Mouse (Mus musculus) forebrain, embryonic 10.5 days (tissue): ENCODE results near the gene Aldh3b2. TPM values are rescaled to one million over a fixed set of nuclear protein-coding genes. Genes with fewer than 3 reads are reported as not detected.
A peak's percentile ranks its signal among the peaks of the same experiment; 100 is the strongest.

Source experiments
- DNase-seq: peaks from one replicate; pipeline ENCODE4 v3.0.0-alpha.2; 2017; ENCODE audit warnings: low spot score; ENCODE audit errors: extremely low spot score
- H3K27ac ChIP-seq: fragments of 300-500 bp; sonication (generic); 2 replicates; pipeline ENCODE4 v1.5.1; 2016; ENCODE audit warnings: mild to moderate bottlenecking
- H3K27me3 ChIP-seq: fragments of 300-500 bp; sonication (generic); 2 replicates; pipeline ENCODE4 v1.6.1; 2016; ENCODE audit warnings: mild to moderate bottlenecking; ENCODE audit not compliant: poor library complexity, severe bottlenecking
- H3K36me3 ChIP-seq: fragments of 300-500 bp; sonication (generic); replicated peaks from 2 replicates; pipeline ENCODE4 v1.6.1; 2016; ENCODE audit warnings: mild to moderate bottlenecking, moderate library complexity
- H3K4me1 ChIP-seq: fragments of 300-500 bp; sonication (generic); 2 replicates; pipeline ENCODE4 v1.6.1; 2016
- H3K4me3 ChIP-seq: fragments of 300-500 bp; sonication (generic); 2 replicates; pipeline ENCODE4 v1.5.1; 2016; ENCODE audit warnings: mild to moderate bottlenecking, moderate library complexity
- H3K9me3 ChIP-seq: fragments of 300-500 bp; sonication (generic); 2 replicates; pipeline ENCODE4 v1.6.1; 2016; ENCODE audit warnings: mild to moderate bottlenecking, moderate library complexity
- WGBS: fragments of 180-500 bp; shearing (Covaris S2); methylation state at CpG from one replicate; pipeline ENCODE4 v1.1.7; 2016; 5-methylcytosine and 5-hydroxymethylcytosine counted together
- polyA plus RNA-seq: library from polyadenylated mRNA; unstranded; fragments of >200 nt; fragmentation: Nextera tagmentation; extraction: Ambion mirVana; gene quantifications from 2 replicates; pipeline ENCODE4 v1.2.1, GENCODE M21; 2016

Gene Aldh3b2
- polyA plus RNA-seq, 1 experiment from 2014 or later = 0.37 TPM

- Histone ChIP-seq H3K4me3 (no peak overlapping the region), H3K27ac (no peak overlapping the region), H3K36me3 (no peaks in the 10 kb centered on the region), H3K27me3 (0 out of 2 replicates have a peak, but pooled peaks cover 3% of the 10 kb centered on the region), H3K4me1 (peaks cover 25% of the 10 kb centered on the region), H3K9me3 (no peaks in the 10 kb centered on the region)
- 77% methylated on average over 7 of the region's 7 CpGs for WGBS
- no peak for DNase-seq
Measured at GRCm38 (mm10) chr19:3996106-3996505, 24.0 kb downstream of the Aldh3b2 start.

- Histone ChIP-seq H3K9me3 (no peaks in the 10 kb centered on the region), H3K4me3 (no peak overlapping the region), H3K36me3 (no peaks in the 10 kb centered on the region), H3K4me1 (peaks cover 31% of the 10 kb centered on the region), H3K27ac (no peak overlapping the region), H3K27me3 (0 out of 2 replicates have a peak, but pooled peaks cover 3% of the 10 kb centered on the region)
- WGBS = 87% methylated on average over 8 of the region's 8 CpGs
- no peak for DNase-seq
Measured at GRCm38 (mm10) chr19:3996747-3997146, 24.6 kb downstream of the Aldh3b2 start.

- H3K4me1 ChIP-seq = peaks cover 33% of the 10 kb centered on the region
- no peak for DNase-seq
- 71% methylated on average over 8 of the region's 8 CpGs for WGBS
- H3K27ac ChIP-seq = no peak overlapping the region
- H3K36me3 ChIP-seq = no peaks in the 10 kb centered on the region
- no peak overlapping the region for H3K4me3 ChIP-seq
- H3K9me3 ChIP-seq = no peaks in the 10 kb centered on the region
- H3K27me3 ChIP-seq = 0 out of 2 replicates have a peak, but pooled peaks cover 3% of the 10 kb centered on the region
Measured at GRCm38 (mm10) chr19:3997231-3997630, 25.1 kb downstream of the Aldh3b2 start.

GRCm38 (mm10) chr19:3998335-3998734, 26.2 kb downstream of the Aldh3b2 start:
- H3K27ac ChIP-seq = 0 out of 2 replicates have a peak overlapping the region, but pooled peaks have one; percentile 30

GRCm38 (mm10) chr19:3999121-3999730, 27.1 kb downstream of the Aldh3b2 start:
- Histone ChIP-seq H3K36me3 (0 out of 2 replicates have a peak, but pooled peaks cover 2% of the 10 kb centered on the region), H3K9me3 (no peaks in the 10 kb centered on the region), H3K27ac (0 out of 2 replicates have a peak overlapping the region, but pooled peaks have one; percentile 95), H3K27me3 (0 out of 2 replicates have a peak, but pooled peaks cover 3% of the 10 kb centered on the region), H3K4me3 (peak overlapping the region; percentile 81), H3K4me1 (peaks cover 30% of the 10 kb centered on the region)
- DNase-seq = no peak
- WGBS = 89% methylated on average over 9 of the region's 9 CpGs

More at GRCm38 (mm10) chr19:3998335-3998734, 26.2 kb downstream of the Aldh3b2 start:
- Histone ChIP-seq H3K27me3 (0 out of 2 replicates have a peak, but pooled peaks cover 3% of the 10 kb centered on the region), H3K4me1 (peaks cover 30% of the 10 kb centered on the region), H3K4me3 (no peak overlapping the region), H3K9me3 (no peaks in the 10 kb centered on the region), H3K36me3 (no peaks in the 10 kb centered on the region)
- 78% methylated on average over 8 of the region's 8 CpGs for WGBS
- DNase-seq = no peak

- peak within 1 kb of the TSS; percentile 81 for H3K4me3 ChIP-seq
- DNase-seq = peak; percentile 97
- H3K27ac ChIP-seq = peak within 1 kb of the TSS; percentile 95
- WGBS = under 1% methylated on average over 64 of the region's 64 CpGs
- no peaks in the 10 kb centered on the region for H3K9me3 ChIP-seq
- peaks cover 30% of the 10 kb centered on the region for H3K4me1 ChIP-seq
- peaks cover 9% of the 10 kb centered on the region for H3K36me3 ChIP-seq
- H3K27me3 ChIP-seq = 0 out of 2 replicates have a peak, but pooled peaks cover 3% of the 10 kb centered on the region
Measured at GRCm38 (mm10) chr19:4000119-4000900, 28.2 kb downstream of the Aldh3b2 start, which contains the start of the genes Nudt8 and Gm49405. TSS of gene Nudt8 (plus strand) at chr19:4000580. TSS of gene Gm49405 (plus strand) at chr19:4000626.

- Histone ChIP-seq H3K9me3 (no peaks in the 10 kb centered on the region), H3K4me1 (peaks cover 30% of the 10 kb centered on the region), H3K27ac (peak overlapping the region; percentile 95), H3K4me3 (peak overlapping the region; percentile 81), H3K27me3 (0 out of 2 replicates have a peak, but pooled peaks cover 3% of the 10 kb centered on the region), H3K36me3 (peaks cover 15% of the 10 kb centered on the region)
- DNase-seq = peak; percentile 29
- 20% methylated on average over 17 of the region's 17 CpGs for WGBS
Measured at GRCm38 (mm10) chr19:4000949-4001525, 28.9 kb downstream of the Aldh3b2 start.

GRCm38 (mm10) chr19:4001752-4002151, 29.6 kb downstream of the Aldh3b2 start:
- Histone ChIP-seq H3K9me3 (no peaks in the 10 kb centered on the region), H3K4me3 (peak overlapping the region; percentile 81; the same call in 1 of the 2 replicates), H3K36me3 (peaks cover 22% of the 10 kb centered on the region), H3K4me1 (peaks cover 30% of the 10 kb centered on the region), H3K27me3 (0 out of 2 replicates have a peak, but pooled peaks cover 3% of the 10 kb centered on the region), H3K27ac (no peak overlapping the region)
- DNase-seq = no peak
- WGBS = 96% methylated on average over 5 of the region's 5 CpGs

- DNase-seq = no peak
- Histone ChIP-seq H3K4me3 (no peak within 1 kb of the TSS), H3K9me3 (no peaks in the 10 kb centered on the region), H3K36me3 (peaks cover 36% of the 10 kb centered on the region), H3K27me3 (0 out of 2 replicates have a peak, but pooled peaks cover 3% of the 10 kb centered on the region), H3K27ac (no peak within 1 kb of the TSS), H3K4me1 (peaks cover 27% of the 10 kb centered on the region)
- 70% methylated on average over 1 of the region's 1 CpGs for WGBS
Measured at GRCm38 (mm10) chr19:4003112-4003511, 31.0 kb downstream of the Aldh3b2 start, which contains the start of gene Doc2g. TSS of gene Doc2g (plus strand) at chr19:4003313.

- peaks cover 24% of the 10 kb centered on the region for H3K4me1 ChIP-seq
- H3K27me3 ChIP-seq = 0 out of 2 replicates have a peak, but pooled peaks cover 3% of the 10 kb centered on the region
- H3K27ac ChIP-seq = no peak overlapping the region
- no peak for DNase-seq
- H3K9me3 ChIP-seq = no peaks in the 10 kb centered on the region
- 84% methylated on average over 12 of the region's 12 CpGs for WGBS
- H3K36me3 ChIP-seq = peaks cover 41% of the 10 kb centered on the region
- no peak overlapping the region for H3K4me3 ChIP-seq
Measured at GRCm38 (mm10) chr19:4003641-4004040, 31.5 kb downstream of the Aldh3b2 start.

- H3K4me3 ChIP-seq = no peak overlapping the region
- H3K4me1 ChIP-seq = peaks cover 22% of the 10 kb centered on the region
- no peak for DNase-seq
- whole genome bisulfite sequencing = 91% methylated on average over 15 of the region's 15 CpGs
- no peaks in the 10 kb centered on the region for H3K27me3 ChIP-seq
- no peaks in the 10 kb centered on the region for H3K9me3 ChIP-seq
- peaks cover 48% of the 10 kb centered on the region for H3K36me3 ChIP-seq
- no peak overlapping the region for H3K27ac ChIP-seq
Measured at GRCm38 (mm10) chr19:4004331-4004730, 32.2 kb downstream of the Aldh3b2 start.

GRCm38 (mm10) chr19:4005091-4005490, 33.0 kb downstream of the Aldh3b2 start:
- no peaks in the 10 kb centered on the region for H3K27me3 ChIP-seq
- H3K27ac ChIP-seq = no peak overlapping the region
- H3K4me3 ChIP-seq = no peak overlapping the region
- 93% methylated on average over 9 of the region's 9 CpGs for WGBS
- peaks cover 55% of the 10 kb centered on the region for H3K36me3 ChIP-seq
- no peak for DNase-seq
- peaks cover 15% of the 10 kb centered on the region for H3K4me1 ChIP-seq
- H3K9me3 ChIP-seq = no peaks in the 10 kb centered on the region
